Mouse (Mus musculus): ENCODE measurements around the gene Ccdc171.

DNA sequence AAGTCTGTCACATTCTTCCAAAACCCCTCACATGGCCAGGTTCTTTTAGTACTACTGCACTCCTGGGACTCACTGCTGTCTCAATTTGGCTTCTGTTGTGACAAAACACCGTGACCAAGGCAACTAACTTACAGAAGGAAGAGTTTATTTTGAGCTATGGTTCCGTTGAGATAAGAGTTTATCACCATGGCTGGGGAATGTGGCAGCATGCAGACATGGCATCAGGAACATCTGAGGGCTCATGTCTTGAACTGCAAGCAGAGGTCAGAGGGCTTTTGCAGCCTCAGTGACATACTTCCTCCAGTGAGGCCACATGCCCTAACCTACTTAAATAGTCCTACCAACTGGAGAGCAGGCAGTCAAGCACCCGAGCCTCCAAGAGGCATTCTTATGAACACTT lies 51.0 kb downstream of the Ccdc171 start:
- TF ChIP-seq GATA1 (IDR thresholded peaks at IDR 0.05; ENCODE audit: borderline replicate concordance, low read length) (no peak), FLI1 (IDR thresholded peaks at IDR 0.05; ENCODE audit: low read length) (no peak)
